Mouse (Mus musculus): ENCODE results near the gene Reck. TPM values are rescaled to one million over a fixed set of nuclear protein-coding genes. Genes with fewer than 3 reads are reported as not detected.

The Reck gene
- polyA plus RNA-seq, 1 experiment = 16.9 TPM

DNA sequence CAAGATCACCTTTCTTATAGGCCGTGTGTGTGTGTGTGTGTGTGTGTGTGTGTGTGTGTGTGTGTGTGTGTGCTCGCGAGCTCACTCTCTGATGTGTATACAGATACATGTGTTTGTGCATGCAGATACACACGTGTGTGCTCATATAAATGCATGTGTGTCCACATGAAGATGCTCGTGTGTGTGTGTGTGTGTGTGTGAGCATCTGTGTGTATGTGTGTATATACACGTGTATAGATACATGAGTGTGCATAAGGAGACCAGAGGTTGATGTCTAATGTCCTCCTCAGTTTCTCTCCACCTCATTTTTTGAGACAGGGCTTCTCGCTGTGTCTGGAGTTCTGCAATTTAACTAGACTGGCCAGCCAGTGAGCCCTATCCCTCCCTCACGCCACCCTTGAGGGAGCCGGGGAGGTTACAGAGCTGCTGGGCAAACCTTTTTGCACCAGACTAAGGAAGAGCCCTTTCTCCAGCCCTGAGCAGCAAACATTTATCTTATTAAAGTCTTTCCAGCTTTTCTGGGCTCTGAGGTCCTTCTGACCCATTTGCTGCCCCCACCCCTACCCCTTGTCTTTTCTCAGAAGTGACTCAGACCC, 96.3 kb downstream of the Reck start:
- no peak for DNase-seq (ENCODE audit: low read depth)
- TF ChIP-seq CTCF (IDR thresholded peaks at IDR 0.05; ENCODE audit: borderline replicate concordance, extremely low read depth, insufficient read depth, insufficient read length) = no peak
- TF ChIP-seq POLR2A (IDR thresholded peaks at IDR 0.05; ENCODE audit: borderline replicate concordance, extremely low read depth, insufficient read depth, insufficient read length, poor library complexity, severe bottlenecking) = no peak

- peak; percentile 29 for DNase-seq (ENCODE audit: low read depth)
Observed at GRCm38 (mm10) chr4:43972137-43972591, 96.8 kb downstream of the Reck start.

GRCm38 (mm10) chr4:43973526-43973981, 98.2 kb downstream of the Reck start:
- no peak for DNase-seq (ENCODE audit: low read depth)
- no peak for TF ChIP-seq CTCF (IDR thresholded peaks at IDR 0.05; ENCODE audit: borderline replicate concordance, extremely low read depth, insufficient read depth, insufficient read length)
- no peak for TF ChIP-seq POLR2A (IDR thresholded peaks at IDR 0.05; ENCODE audit: borderline replicate concordance, extremely low read depth, insufficient read depth, insufficient read length, poor library complexity, severe bottlenecking)

More at GRCm38 (mm10) chr4:43972137-43972591, 96.8 kb downstream of the Reck start:
- TF ChIP-seq CTCF (IDR thresholded peaks at IDR 0.05; ENCODE audit: borderline replicate concordance, extremely low read depth, insufficient read depth, insufficient read length) (no peak), POLR2A (IDR thresholded peaks at IDR 0.05; ENCODE audit: borderline replicate concordance, extremely low read depth, insufficient read depth, insufficient read length, poor library complexity, severe bottlenecking) (no peak)

GRCm38 (mm10) chr4:43974914-43975616, 99.7 kb downstream of the Reck start:
- TF ChIP-seq POLR2A (IDR thresholded peaks at IDR 0.05; ENCODE audit: borderline replicate concordance, extremely low read depth, insufficient read depth, insufficient read length, poor library complexity, severe bottlenecking) = no peak
- no peak for DNase-seq (ENCODE audit: low read depth)

DNA sequence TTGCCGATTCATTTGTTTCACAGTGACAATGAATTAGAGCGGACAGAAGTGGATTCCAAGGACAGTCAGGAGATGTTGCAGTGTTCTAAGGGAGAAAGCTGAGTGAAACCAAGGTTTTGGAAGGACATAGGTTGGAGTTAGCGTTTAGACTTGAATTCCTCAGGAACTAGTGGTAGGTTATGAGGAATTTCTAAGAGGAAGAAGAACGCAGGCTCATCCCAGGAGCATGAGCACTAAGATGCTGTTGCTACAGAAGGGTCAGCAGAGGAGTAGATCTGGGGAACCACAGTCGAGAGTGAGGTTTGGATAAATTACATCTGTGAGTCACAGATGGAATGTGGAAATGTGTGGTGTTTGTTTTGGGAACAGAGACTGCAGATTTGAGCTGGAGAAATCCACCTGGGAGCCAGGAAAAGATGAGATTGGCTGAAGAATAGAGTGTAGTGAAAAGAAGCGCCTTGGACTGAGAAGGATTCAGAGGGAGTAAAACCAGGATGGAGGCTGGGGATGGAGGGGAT, 101.0 kb downstream of the Reck start:
- DNase-seq (ENCODE audit: low read depth) = no peak
- TF ChIP-seq CTCF (IDR thresholded peaks at IDR 0.05; ENCODE audit: borderline replicate concordance, extremely low read depth, insufficient read depth, insufficient read length) (no peak), POLR2A (IDR thresholded peaks at IDR 0.05; ENCODE audit: borderline replicate concordance, extremely low read depth, insufficient read depth, insufficient read length, poor library complexity, severe bottlenecking) (no peak)

GRCm38 (mm10) chr4:43978521-43979443, 103.5 kb downstream of the Reck start:
- TF ChIP-seq POLR2A (IDR thresholded peaks at IDR 0.05; ENCODE audit: borderline replicate concordance, extremely low read depth, insufficient read depth, insufficient read length, poor library complexity, severe bottlenecking) (no peak), CTCF (IDR thresholded peaks at IDR 0.05; ENCODE audit: borderline replicate concordance, extremely low read depth, insufficient read depth, insufficient read length) (no peak)
- peak; percentile 67 for DNase-seq (ENCODE audit: low read depth)

GRCm38 (mm10) chr4:43979746-43980145, 104.4 kb downstream of the Reck start:
- TF ChIP-seq CTCF (IDR thresholded peaks at IDR 0.05; ENCODE audit: borderline replicate concordance, extremely low read depth, insufficient read depth, insufficient read length) (no peak), POLR2A (IDR thresholded peaks at IDR 0.05; ENCODE audit: borderline replicate concordance, extremely low read depth, insufficient read depth, insufficient read length, poor library complexity, severe bottlenecking) (no peak)
- DNase-seq (ENCODE audit: low read depth) = peak; percentile 95

GRCm38 (mm10) chr4:43980236-43980635, 104.9 kb downstream of the Reck start:
- no peak for TF ChIP-seq CTCF (IDR thresholded peaks at IDR 0.05; ENCODE audit: borderline replicate concordance, extremely low read depth, insufficient read depth, insufficient read length)
- no peak for DNase-seq (ENCODE audit: low read depth)

DNA sequence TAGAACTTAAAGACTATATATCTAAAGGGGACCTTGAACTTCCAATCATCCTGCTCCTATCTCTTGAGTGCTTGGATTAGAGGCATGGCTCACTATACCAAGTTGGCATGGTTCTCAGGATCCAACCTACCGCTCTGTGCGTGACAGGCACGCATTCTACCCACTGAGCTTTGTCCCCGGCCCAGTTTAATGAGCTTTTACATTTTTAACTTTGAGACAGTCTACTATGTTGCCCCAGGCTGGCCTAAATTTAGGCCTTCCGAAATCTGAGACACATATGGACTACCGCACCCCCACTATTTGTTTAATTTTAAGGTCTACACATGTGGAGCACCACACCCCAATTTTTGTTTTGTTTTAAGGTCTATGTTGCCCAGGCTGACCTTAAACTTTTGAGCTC, 105.5 kb downstream of the Reck start:
- no peak for DNase-seq (ENCODE audit: low read depth)
- TF ChIP-seq CTCF (IDR thresholded peaks at IDR 0.05; ENCODE audit: borderline replicate concordance, extremely low read depth, insufficient read depth, insufficient read length) (no peak), POLR2A (IDR thresholded peaks at IDR 0.05; ENCODE audit: borderline replicate concordance, extremely low read depth, insufficient read depth, insufficient read length, poor library complexity, severe bottlenecking) (no peak)

DNA sequence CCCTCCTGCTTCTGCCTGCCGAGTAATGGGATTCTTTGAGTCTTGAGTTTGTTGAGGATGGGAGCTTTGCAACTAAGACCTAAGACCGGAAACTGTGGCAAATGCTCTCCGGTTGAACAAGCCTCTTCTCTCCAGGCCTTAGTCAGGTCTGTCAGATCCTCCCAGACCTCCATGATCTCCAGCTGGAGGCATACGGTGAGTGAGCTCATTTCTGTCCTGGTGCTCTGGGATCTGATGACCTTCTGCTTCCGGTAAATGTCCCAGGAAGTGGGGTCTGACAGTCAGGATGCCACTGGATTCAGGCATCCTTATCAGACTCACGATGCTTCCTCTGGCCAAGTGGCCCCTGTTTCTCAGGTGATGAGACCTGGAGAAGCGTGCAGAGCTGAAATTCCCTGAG, 105.9 kb downstream of the Reck start:
- no peak for TF ChIP-seq POLR2A (IDR thresholded peaks at IDR 0.05; ENCODE audit: borderline replicate concordance, extremely low read depth, insufficient read depth, insufficient read length, poor library complexity, severe bottlenecking)
- no peak for TF ChIP-seq CTCF (IDR thresholded peaks at IDR 0.05; ENCODE audit: borderline replicate concordance, extremely low read depth, insufficient read depth, insufficient read length)
- DNase-seq (ENCODE audit: low read depth) = no peak
